Mouse (Mus musculus) liver, postnatal 0 days (tissue): Measurements from ENCODE around the gene Aoc2. TPM values are rescaled to one million over a fixed set of nuclear protein-coding genes. Genes with fewer than 3 reads are reported as not detected.
"Not testable (repeated sequence)": the region's sequence is repeated elsewhere in the genome, so short reads cannot be mapped to it uniquely, and the experiment has no call there.

ENCODE experiments used
- ATAC-seq: fragments of 200-750 bp; cut with Nextera tagmentation; 2 replicates; pipeline ENCODE4 v1.8.0; 2017; ENCODE audit warnings: mild to moderate bottlenecking, moderate library complexity
- DNase-seq: peaks from one replicate; pipeline ENCODE4 v3.0.0-alpha.2; 2016
- H3K27ac ChIP-seq: fragments of 300-500 bp; sonication (generic); 2 replicates; pipeline ENCODE4 v1.5.1; 2014; ENCODE audit warnings: antibody characterized with exemption, moderate library complexity, mild to moderate bottlenecking, low read depth
- H3K27me3 ChIP-seq: fragments of 300-500 bp; sonication (generic); 2 replicates; pipeline ENCODE4 v1.6.1; 2014; ENCODE audit warnings: low read length, control low read depth, mixed read lengths; ENCODE audit not compliant: insufficient read depth
- H3K36me3 ChIP-seq: fragments of 300-500 bp; sonication (generic); replicated peaks from 2 replicates; pipeline ENCODE4 v1.6.1; 2014; ENCODE audit warnings: mild to moderate bottlenecking, control low read depth, low read length, moderate library complexity, mixed read lengths; ENCODE audit not compliant: insufficient read depth
- H3K4me1 ChIP-seq: fragments of 300-500 bp; sonication (generic); 2 replicates; pipeline ENCODE4 v1.6.1; 2014; ENCODE audit warnings: antibody characterized with exemption, mild to moderate bottlenecking, control low read depth; ENCODE audit not compliant: insufficient read depth
- H3K4me2 ChIP-seq: fragments of 300-500 bp; sonication (generic); 2 replicates; pipeline ENCODE4 v1.6.1; 2014; ENCODE audit warnings: low read depth, mild to moderate bottlenecking, low read length, moderate library complexity, mixed read lengths
- H3K4me3 ChIP-seq: fragments of 300-500 bp; sonication (generic); 2 replicates; pipeline ENCODE4 v1.5.1; 2014; ENCODE audit warnings: low read depth, low read length
- H3K9ac ChIP-seq: fragments of 300-500 bp; sonication (generic); replicated peaks from 2 replicates; pipeline ENCODE4 v1.6.1; 2014; ENCODE audit warnings: mild to moderate bottlenecking, moderate library complexity
- H3K9me3 ChIP-seq: fragments of 300-500 bp; sonication (generic); 2 replicates; pipeline ENCODE4 v1.6.1; 2016; ENCODE audit warnings: mild to moderate bottlenecking, control low read depth, low read length, mixed read lengths
- CTCF ChIP-seq: sonication (generic); IDR thresholded peaks from 2 replicates; pipeline ENCODE4 v1.5.1; 2016; ENCODE audit warnings: antibody characterized with exemption, low read depth
- EP300 ChIP-seq: IDR thresholded peaks from 2 replicates; pipeline ENCODE4 v1.6.1; 2016; ENCODE audit warnings: antibody characterized with exemption, low read depth, mild to moderate bottlenecking
- WGBS: fragments of 180-500 bp; shearing (Covaris S2); extraction: QIAGEN DNeasy Blood & Tissue Kit; methylation state at CpG from one replicate; pipeline ENCODE4 v1.1.7; 2014; ENCODE audit not compliant: insufficient replicate concordance; 5-methylcytosine and 5-hydroxymethylcytosine counted together
- microRNA-seq: library from miRNA; unstranded; fragments of <30 nt; microRNA quantifications from one replicate; pipeline ENCODE4, GENCODE M21; 2016
- polyA plus RNA-seq: library from polyadenylated mRNA; unstranded; fragments of >200 nt; fragmentation: Nextera tagmentation; extraction: Ambion mirVana; gene quantifications from 2 replicates; pipeline ENCODE4 v1.2.1, GENCODE M21; 2015

The Aoc2 gene
- polyA plus RNA-seq, 1 experiment from 2014 or later, result 0.60 TPM

- H3K4me1 ChIP-seq, result no peaks in the 10 kb centered on the region
- H3K27me3 ChIP-seq, result no peaks in the 10 kb centered on the region
- WGBS, result 53% methylated on average over 7 of the region's 7 CpGs
- H3K27ac ChIP-seq, result no peak overlapping the region
- ATAC-seq (no peak), DNase-seq (peak; percentile 25)
- H3K36me3 ChIP-seq, result peaks cover 12% of the 10 kb centered on the region; the same call in 1 of the 2 replicates
- no peaks in the 10 kb centered on the region for H3K9me3 ChIP-seq
- no peak for TF ChIP-seq EP300
- no peak for TF ChIP-seq CTCF
- H3K4me2 ChIP-seq, result no peak overlapping the region
- no peak overlapping the region for H3K4me3 ChIP-seq
- no peak overlapping the region for H3K9ac ChIP-seq
These were observed 49.6 kb downstream of the Aoc2 start for GRCm38 (mm10) chr11:101374421-101374938.

GRCm38 (mm10) chr11:101378196-101378595 is 53.3 kb downstream of the Aoc2 start:
- not testable (repeated sequence) for H3K9me3 ChIP-seq, H3K4me2 ChIP-seq, H3K36me3 ChIP-seq, H3K4me3 ChIP-seq, H3K9ac ChIP-seq, H3K4me1 ChIP-seq, H3K27me3 ChIP-seq, H3K27ac ChIP-seq
- ATAC-seq (peak; percentile 28), DNase-seq (peak; percentile 51)
- WGBS, result 84% methylated on average over 7 of the region's 8 CpGs

- no peak overlapping the region for H3K4me3 ChIP-seq
- no peak overlapping the region for H3K9ac ChIP-seq
- 49% methylated on average over 6 of the region's 6 CpGs for WGBS
- H3K27ac ChIP-seq, result peak overlapping the region; percentile 12; the same call in 1 of the 2 replicates
- TF ChIP-seq CTCF (no peak), EP300 (peak; percentile 4; the same call in 1 of the 2 replicates)
- ATAC-seq (peak; percentile 64), DNase-seq (peak; percentile 68)
- 0 out of 2 replicates have a peak, but pooled peaks cover 5% of the 10 kb centered on the region for H3K36me3 ChIP-seq
- H3K27me3 ChIP-seq, result no peaks in the 10 kb centered on the region
- no peaks in the 10 kb centered on the region for H3K9me3 ChIP-seq
- H3K4me1 ChIP-seq, result no peaks in the 10 kb centered on the region; the same call in 1 of the 2 replicates
- no peak overlapping the region for H3K4me2 ChIP-seq
These were observed 54.1 kb downstream of the Aoc2 start for GRCm38 (mm10) chr11:101378926-101379325.

Small RNA genes lying within 50 kb of the gene (microRNA-seq; reads per million reads assigned to microRNA genes)
- not detected for gene Gm25593

Other genes with a start within 250 kb of the Aoc2 start
- gene Hsd17b1, start 246.7 kb upstream of the Aoc2 start, polyA plus RNA-seq, result 0.23 and 0.33 TPM in 2 replicates
- 38.5 and 42.9 TPM in 2 replicates for gene Coasy, start 242.5 kb upstream of the Aoc2 start, polyA plus RNA-seq
- 24.1 and 26.1 TPM in 2 replicates for gene Mlx, start 237.8 kb upstream of the Aoc2 start, polyA plus RNA-seq
- gene Psmc3ip, start 229.6 kb upstream of the Aoc2 start, polyA plus RNA-seq, result 8.1 and 8.2 TPM in 2 replicates
- 9.2 and 9.4 TPM in 2 replicates for gene Retreg3, start 205.2 kb upstream of the Aoc2 start, polyA plus RNA-seq
- 19.0 and 20.8 TPM in 2 replicates for gene Tubg1, start 205.1 kb upstream of the Aoc2 start, polyA plus RNA-seq
- 0.12 and 0.22 TPM in 2 replicates for gene Tubg2, start 169.2 kb upstream of the Aoc2 start, polyA plus RNA-seq
- gene Cntnap1, start 154.5 kb upstream of the Aoc2 start, polyA plus RNA-seq, result 1.4 and 1.5 TPM in 2 replicates
- 1.6 and 3.4 TPM in 2 replicates for gene Plekhh3, start 153.7 kb upstream of the Aoc2 start, polyA plus RNA-seq
- gene Ccr10, start 149.6 kb upstream of the Aoc2 start, polyA plus RNA-seq, result 0.09 TPM in 2 replicates
- 4.2 and 5.0 TPM in 2 replicates for gene Ezh1, start 98.6 kb upstream of the Aoc2 start, polyA plus RNA-seq
- 34.8 and 38.4 TPM in 2 replicates for gene Ramp2, start 79.0 kb upstream of the Aoc2 start, polyA plus RNA-seq
- 75.9 and 81.1 TPM in 2 replicates for gene Vps25, start 71.4 kb upstream of the Aoc2 start, polyA plus RNA-seq
- gene Wnk4, start 64.5 kb upstream of the Aoc2 start, polyA plus RNA-seq, result 1.6 and 2.2 TPM in 2 replicates
- gene Cntd1, start 46.1 kb upstream of the Aoc2 start, polyA plus RNA-seq, result 0.19 and 0.29 TPM in 2 replicates
- 79.9 and 86.6 TPM in 2 replicates for gene Coa3, start 45.9 kb upstream of the Aoc2 start, polyA plus RNA-seq
- 65.1 and 72.3 TPM in 2 replicates for gene Becn1, start 22.8 kb upstream of the Aoc2 start, polyA plus RNA-seq
- 78.4 and 78.8 TPM in 2 replicates for gene Psme3, start 8.8 kb upstream of the Aoc2 start, polyA plus RNA-seq
- 0.05 and 0.06 TPM in 2 replicates for gene Aoc3, start 5.5 kb downstream of the Aoc2 start, polyA plus RNA-seq
- 97.9 and 206 TPM in 2 replicates for gene G6pc, start 42.5 kb downstream of the Aoc2 start, polyA plus RNA-seq
- 23.7 and 24.2 TPM in 2 replicates for gene Aarsd1, start 92.6 kb downstream of the Aoc2 start, polyA plus RNA-seq
- 0.49 and 1.5 TPM in 2 replicates for gene Gm27029, start 99.7 kb downstream of the Aoc2 start, polyA plus RNA-seq
- 4.3 and 4.4 TPM in 2 replicates for gene Rundc1, start 100.0 kb downstream of the Aoc2 start, polyA plus RNA-seq
- gene Ptges3l, start 100.3 kb downstream of the Aoc2 start, polyA plus RNA-seq, result 0.65 and 1.0 TPM in 2 replicates
- 205 and 213 TPM in 2 replicates for gene Rpl27, start 117.2 kb downstream of the Aoc2 start, polyA plus RNA-seq
- gene Ifi35, start 123.3 kb downstream of the Aoc2 start, polyA plus RNA-seq, result 27.2 and 28.2 TPM in 2 replicates
- gene Rnd2, start 139.9 kb downstream of the Aoc2 start, polyA plus RNA-seq, result 1.9 and 2.0 TPM in 2 replicates
- gene Vat1, start 141.2 kb downstream of the Aoc2 start, polyA plus RNA-seq, result 8.3 and 8.4 TPM in 2 replicates
- gene Brca1, start 226.9 kb downstream of the Aoc2 start, polyA plus RNA-seq, result 3.9 and 5.0 TPM in 2 replicates
- gene Nbr1, start 227.1 kb downstream of the Aoc2 start, polyA plus RNA-seq, result 32.8 and 35.3 TPM in 2 replicates